Mouse (Mus musculus) brain, embryonic 14.5 days (tissue): Measurements from ENCODE around the gene Pde9a. TPM values are rescaled to one million over a fixed set of nuclear protein-coding genes. Genes with fewer than 3 reads are reported as not detected.

Experiments used
- DNase-seq: peaks from one replicate; pipeline ENCODE4 v3.0.0-alpha.2; 2011; ENCODE audit warnings: low read depth
- CTCF ChIP-seq: fragments of 200-500 bp; IDR thresholded peaks from 2 replicates; pipeline ENCODE4 v1.5.1; 2012; ENCODE audit warnings: inconsistent platforms, mild to moderate bottlenecking, moderate library complexity, borderline replicate concordance; ENCODE audit not compliant: insufficient read depth, insufficient read length; ENCODE audit errors: extremely low read depth
- POLR2A ChIP-seq: fragments of 200-500 bp; IDR thresholded peaks from 2 replicates; pipeline ENCODE4 v1.6.1; 2012; ENCODE audit warnings: mild to moderate bottlenecking, inconsistent platforms, borderline replicate concordance; ENCODE audit not compliant: poor library complexity, insufficient read depth, insufficient read length, severe bottlenecking; ENCODE audit errors: extremely low read depth
- polyA plus RNA-seq: library from polyadenylated mRNA; depleted of rRNA; stranded (reverse); fragments of >200 nt; gene quantifications from 2 replicates; pipeline ENCODE4 v1.2.3, GENCODE M21; 2012

Gene Pde9a
- polyA plus RNA-seq, 1 experiment = 60.9 TPM

DNA sequence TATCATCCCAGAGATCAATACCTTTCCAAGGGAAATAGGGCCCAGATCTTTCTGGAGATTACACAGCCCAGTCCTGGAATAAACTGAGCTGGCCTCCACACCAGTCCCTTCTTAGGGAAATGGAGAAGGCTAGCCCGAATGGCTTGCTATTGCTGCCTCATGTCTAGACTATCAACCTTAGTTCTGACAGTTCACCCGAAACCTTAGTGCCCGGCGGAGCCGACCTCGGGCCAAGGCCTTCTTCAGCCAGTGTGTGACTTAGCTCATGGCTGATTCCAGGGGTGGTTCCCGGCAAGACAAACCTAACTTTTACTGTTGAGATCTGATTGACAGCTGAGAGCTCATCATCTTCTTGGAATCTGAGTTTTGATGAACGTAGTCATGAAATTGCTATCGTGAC lies 68.0 kb downstream of the Pde9a start:
- TF ChIP-seq CTCF (no peak), POLR2A (no peak)
- DNase-seq = no peak

DNA sequence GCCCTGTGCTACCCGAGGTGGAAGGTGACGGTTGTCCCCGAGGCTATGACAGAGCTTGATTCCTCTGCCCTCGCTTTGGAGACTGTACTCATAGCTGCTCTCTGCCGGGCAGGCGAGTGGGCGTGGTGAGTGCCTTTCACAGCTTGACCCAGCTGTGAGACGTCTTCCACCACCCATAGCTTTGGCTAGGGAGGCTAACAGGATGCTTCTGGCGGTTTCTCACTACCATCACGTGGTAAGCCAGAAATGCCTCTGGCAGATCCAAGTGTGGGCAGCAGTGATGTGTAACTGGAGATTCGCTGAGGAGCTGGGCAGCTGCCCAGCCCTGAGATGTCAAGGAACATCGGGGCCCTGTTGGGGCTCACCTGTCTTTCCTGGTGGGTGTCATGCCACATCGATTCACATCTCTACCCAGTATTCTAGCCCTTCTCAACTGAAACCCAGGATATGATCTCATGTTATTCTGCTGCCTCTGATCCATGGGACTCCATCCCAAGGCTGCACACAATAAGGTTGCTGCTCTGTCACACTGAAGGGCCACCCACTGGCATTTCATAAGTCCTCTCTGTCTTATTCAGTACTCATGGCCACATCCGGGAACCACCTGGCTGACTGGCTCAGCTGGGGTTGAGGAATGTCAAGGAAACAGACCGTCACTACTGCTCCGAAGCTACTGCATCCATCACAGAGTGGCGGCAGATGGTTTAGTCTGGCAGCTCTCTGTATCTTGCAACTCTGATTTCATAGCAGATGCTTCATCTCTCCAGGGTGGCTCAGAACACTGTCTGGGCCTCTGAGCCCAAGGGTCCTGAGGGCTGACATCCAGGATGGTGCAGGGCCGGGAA lies 70.9 kb downstream of the Pde9a start:
- DNase-seq = peak; percentile 75
- no peak for TF ChIP-seq CTCF
- no peak for TF ChIP-seq POLR2A

DNA sequence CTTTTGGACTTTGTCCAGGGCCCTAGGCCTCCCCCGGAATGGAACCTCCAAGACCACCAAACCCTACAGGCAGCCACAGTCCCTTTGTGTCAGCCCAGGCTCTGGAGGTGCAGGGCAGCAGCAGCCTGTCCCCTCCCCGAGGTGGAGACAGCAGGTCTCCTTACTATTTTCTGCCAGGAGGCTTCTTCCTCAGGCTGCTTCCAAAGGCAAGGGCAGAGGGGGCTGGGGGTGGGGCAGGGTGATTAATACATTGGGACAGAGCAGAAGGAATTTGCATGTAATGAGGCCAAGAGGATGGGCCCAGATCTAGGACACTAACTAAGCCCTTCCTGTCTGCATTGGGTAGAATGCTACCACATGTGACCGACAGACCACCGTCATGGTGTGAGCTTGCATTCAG lies 74.4 kb downstream of the Pde9a start:
- DNase-seq = no peak
- no peak for TF ChIP-seq POLR2A
- no peak for TF ChIP-seq CTCF

DNA sequence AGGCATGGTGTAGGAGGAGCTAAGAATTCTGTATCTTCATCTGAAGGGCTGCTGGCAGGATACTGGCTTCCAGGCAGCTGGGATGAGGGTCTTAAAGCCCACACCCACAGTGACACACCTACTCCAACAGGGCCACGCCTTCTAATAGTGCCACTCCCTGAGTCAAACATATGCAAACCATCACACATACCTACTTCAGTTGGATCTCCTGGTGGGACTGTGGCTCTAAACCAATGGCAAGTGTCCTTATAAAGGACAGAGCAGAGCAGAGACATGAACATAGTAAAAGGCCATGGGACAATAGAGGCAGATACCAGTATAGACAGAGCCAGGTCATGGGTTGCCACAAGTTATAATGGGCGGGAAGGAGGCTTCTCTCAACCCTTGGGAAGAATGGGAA lies 76.5 kb downstream of the Pde9a start:
- no peak for DNase-seq
- no peak for TF ChIP-seq CTCF
- TF ChIP-seq POLR2A = no peak

DNA sequence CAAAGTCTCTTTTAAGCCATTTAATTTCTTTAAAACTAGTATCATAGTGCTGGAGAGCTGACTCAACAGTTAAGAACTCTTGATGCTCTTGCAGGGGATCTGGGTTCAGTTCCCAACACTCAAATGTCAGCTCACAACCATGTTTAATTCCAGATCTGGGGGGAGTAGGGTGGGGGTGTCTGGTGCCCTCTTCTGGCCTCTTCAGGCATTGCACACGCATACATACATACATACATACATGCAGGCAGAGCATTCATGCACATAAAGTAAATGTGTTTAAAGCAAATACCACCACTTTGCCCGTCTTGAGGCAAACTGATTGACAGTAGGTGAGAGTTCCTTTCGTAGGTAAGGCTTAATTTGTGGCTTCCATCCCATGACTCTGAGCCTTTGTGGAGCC lies 80.8 kb downstream of the Pde9a start:
- no peak for DNase-seq
- peak; percentile 35; the same call in 1 of the 2 replicates for TF ChIP-seq CTCF
- TF ChIP-seq POLR2A = no peak

DNA sequence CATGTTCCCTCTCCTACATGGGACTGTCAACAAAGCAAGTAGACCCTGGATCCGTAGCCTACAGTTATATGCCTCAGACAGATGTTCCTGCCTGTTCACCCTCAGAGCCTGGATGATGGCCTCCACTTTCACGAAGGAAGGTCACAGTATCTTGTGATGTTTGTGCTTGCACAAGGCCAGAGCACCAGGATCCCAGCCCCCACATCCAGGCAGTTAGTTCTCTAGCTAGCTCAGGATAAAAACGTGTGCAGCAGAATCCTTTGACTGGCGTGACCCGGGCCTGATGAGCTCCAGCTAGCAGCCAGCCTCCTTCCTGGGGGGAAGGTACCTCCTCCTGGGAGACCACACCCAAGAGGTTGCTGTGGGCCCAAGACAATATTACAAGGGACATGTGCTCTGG lies 82.5 kb downstream of the Pde9a start:
- TF ChIP-seq CTCF = no peak
- TF ChIP-seq POLR2A = no peak

DNA sequence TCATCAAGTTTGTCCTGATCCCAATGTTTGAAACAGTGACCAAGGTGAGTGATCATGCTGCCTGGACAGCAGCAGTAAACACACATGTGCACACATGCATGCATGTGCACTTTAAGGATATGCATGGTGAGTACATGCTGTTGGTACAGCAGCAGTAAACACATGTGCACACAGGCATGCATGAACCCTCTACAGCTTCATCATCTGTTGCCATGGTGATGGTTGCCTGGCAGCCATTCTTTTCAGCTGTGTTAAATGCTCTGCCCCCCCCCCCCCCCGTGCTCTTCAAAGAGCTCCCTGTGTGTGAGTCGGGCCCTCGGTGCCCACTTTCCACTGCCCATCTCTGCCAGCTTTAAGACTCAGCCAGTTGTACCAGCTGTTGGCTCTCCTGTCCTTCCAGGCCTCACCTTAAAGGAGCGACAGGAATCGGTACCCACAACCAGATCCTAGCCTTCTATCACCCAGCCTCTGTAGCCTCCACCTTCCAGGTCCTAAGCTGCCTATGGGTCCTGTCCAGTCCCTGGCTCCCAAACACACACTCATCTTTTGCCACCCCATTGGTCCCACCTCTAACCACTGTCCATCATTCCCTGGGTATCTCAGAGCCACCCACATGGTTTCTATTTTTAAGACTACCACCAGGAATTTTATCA lies 84.9 kb downstream of the Pde9a start:
- peak; percentile 68 for DNase-seq
- TF ChIP-seq CTCF = no peak

More for the DNA sequence above, 82.5 kb downstream of the Pde9a start:
- no peak for DNase-seq

DNA sequence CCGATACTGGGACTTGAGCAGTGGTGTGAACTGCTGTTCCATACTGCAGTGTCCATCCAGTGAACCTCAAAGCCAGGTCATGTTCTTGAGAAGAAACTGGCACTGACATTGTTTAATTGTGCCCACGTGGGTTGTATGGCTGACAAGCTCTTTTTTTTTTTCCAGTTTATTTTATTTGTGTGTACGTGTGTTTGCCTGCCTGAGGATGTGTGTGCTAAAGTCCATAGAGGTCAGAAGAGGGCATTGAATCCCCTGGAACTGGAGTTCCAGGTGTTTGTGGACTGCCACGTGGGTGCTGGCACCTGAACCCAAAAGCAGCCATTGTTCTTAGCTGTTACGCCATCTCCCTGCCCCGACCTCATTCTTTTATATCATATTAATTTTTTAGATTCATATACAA lies 88.4 kb downstream of the Pde9a start:
- no peak for DNase-seq
- TF ChIP-seq POLR2A (no peak), CTCF (no peak)

DNA sequence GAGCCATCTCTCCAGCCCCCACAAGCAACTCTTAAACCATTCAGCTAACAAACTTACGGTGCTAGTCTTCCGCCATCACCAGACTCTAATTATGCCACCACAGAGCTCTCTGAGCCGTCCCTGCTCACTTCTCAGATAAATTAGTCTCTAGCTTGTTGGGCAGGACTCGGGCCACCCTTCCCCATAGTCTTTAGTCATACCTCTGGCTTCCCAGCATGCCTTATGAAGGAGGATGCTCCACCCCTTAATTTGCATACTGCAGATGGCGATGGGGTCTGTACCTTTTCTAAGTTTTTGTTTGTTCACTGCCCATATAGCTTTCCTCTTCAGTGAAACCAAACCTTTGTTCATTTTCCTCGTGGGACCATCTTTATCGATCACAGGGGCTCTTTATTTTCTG lies 92.6 kb downstream of the Pde9a start:
- no peak for DNase-seq

DNA sequence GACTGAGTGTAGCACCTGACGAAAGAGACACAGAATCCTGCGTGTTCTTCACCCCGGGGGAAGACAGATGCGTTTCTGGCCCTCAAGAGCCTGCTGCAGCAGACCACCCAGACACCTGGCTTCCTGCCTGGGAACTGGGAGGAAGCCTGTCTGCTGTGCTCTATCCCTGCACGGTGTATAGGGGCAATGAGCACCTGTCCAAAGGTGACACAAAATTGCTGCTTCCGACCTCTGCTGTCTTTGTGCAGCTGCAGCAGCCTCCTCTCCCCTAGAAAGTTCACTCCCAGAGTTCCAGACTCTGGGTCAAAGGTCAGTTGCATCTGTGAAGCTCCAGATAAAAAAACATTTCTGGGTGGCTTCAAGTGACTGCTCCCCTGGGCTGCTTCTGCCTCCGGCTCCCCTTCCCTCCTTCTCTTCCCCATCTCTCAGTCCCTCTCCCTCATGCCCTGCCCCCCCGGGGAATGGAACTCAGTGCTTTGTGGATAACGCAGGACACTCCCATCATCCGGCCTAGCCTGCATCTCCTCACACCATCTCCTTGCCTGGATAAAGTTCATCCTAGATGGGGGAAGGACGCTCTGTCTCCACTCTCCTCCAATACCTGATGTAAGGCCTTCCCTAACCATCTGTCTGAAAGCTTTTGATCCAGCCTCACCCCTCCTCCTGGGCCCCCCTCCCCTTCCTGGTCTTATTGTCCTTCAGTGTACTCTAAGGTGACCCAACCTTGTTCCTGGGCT lies 93.3 kb downstream of the Pde9a start:
- TF ChIP-seq POLR2A = no peak
- no peak for TF ChIP-seq CTCF
- DNase-seq = peak; percentile 23

More for the DNA sequence above, 92.6 kb downstream of the Pde9a start:
- TF ChIP-seq POLR2A = no peak
- no peak for TF ChIP-seq CTCF

DNA sequence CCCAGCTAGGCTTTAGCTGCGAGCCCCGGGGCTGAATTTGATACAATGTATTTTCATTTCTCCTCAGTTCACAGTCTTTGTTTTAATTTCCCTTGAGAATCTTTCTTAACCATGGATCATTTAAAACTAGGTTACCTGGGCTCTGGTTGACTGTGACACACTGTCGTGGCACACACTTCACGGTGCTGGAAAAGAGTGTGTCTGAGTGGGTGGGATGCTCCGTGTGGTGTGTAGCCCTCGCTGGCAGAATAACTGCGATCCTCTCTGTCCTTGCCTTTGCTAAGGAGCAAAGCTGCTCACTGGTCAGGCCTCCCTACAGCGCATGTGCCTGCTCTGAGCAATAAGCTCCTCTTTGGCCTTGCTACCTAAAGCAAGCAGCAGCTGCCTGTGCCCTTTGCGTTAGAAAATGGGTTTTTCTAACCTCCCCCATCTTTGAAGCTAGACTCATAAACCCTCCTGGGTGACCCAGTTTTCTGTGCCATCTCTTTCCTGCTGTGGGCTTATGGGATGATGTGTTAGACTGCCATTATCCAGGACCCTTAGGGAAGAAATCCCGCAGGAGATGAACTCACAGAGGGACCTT lies 100.7 kb downstream of the Pde9a start:
- TF ChIP-seq POLR2A (no peak), CTCF (no peak)
- peak; percentile 65 for DNase-seq
